Mouse (Mus musculus) erythroid progenitor cell, adult 5-6 weeks (primary cell): Measurements from ENCODE around the gene Map3k6. TPM values are rescaled to one million over a fixed set of nuclear protein-coding genes. Genes with fewer than 3 reads are reported as not detected.

ENCODE experiments used
- ATAC-seq: replicated peaks from 2 replicates; pipeline ENCODE4 v1.8.0; 2016; ENCODE audit warnings: moderate number of reproducible peaks, mild to moderate bottlenecking, moderate TSS enrichment, inconsistent platforms; ENCODE audit not compliant: poor library complexity, low FRiP score, severe bottlenecking
- total RNA-seq, 2 experiments: library from RNA; stranded (forward) in 1 of 2; stranded (reverse) in 1 of 2; fragments of 150-400 nt in 1 of 2; fragments of 186-747, 209-891 nt in 1 of 2; gene quantifications; 2 replicates each; pipeline versions ENCODE4 v1.2.3 to v1.2.4; 2015 to 2017; ENCODE audit warnings: low replicate concordance in 2 of 2

Gene Map3k6
- total RNA-seq (2015; ENCODE audit: low replicate concordance): 4.2 TPM in 1 of 2 replicates, not detected in the other
- total RNA-seq (2017; ENCODE audit: low replicate concordance): 8.1 TPM in 1 of 2 replicates, not detected in the other

GRCm38 (mm10) chr4:133240490-133240921, at the start of gene Map3k6:
Gene Map3k6 (plus strand): TSS chr4:133240818.
- ATAC-seq: peak; percentile 67

- ATAC-seq: no peak
These were observed 46.1 kb upstream of the Map3k6 start for GRCm38 (mm10) chr4:133194482-133194881.

- ATAC-seq: no peak
These were observed 45.6 kb upstream of the Map3k6 start for GRCm38 (mm10) chr4:133195014-133195413.

GRCm38 (mm10) chr4:133196136-133196535, 44.5 kb upstream of the Map3k6 start:
- no peak for ATAC-seq

DNA sequence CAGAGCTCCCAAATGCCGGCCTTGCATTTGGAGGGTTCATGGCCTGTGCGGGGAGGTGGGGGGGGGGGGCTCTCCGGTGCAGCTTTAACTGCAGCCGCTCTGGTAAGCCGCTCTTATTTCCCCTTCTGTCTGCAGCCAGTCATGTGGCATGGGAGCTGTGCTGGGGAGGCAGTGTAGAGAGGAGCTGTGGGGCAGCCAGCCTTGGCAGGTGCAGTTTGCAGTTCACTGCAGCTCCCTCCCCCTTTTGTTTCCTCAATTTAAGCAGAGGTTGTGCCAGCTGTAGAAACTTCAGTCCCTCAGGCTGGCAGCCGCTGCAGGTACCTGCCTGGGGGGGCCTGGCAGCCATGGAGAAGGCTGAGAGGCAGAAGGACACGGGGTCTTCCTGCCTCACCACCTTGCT, 43.8 kb upstream of the Map3k6 start:
- ATAC-seq: no peak

- no peak for ATAC-seq
These were observed 43.3 kb upstream of the Map3k6 start for GRCm38 (mm10) chr4:133197355-133197754.

DNA sequence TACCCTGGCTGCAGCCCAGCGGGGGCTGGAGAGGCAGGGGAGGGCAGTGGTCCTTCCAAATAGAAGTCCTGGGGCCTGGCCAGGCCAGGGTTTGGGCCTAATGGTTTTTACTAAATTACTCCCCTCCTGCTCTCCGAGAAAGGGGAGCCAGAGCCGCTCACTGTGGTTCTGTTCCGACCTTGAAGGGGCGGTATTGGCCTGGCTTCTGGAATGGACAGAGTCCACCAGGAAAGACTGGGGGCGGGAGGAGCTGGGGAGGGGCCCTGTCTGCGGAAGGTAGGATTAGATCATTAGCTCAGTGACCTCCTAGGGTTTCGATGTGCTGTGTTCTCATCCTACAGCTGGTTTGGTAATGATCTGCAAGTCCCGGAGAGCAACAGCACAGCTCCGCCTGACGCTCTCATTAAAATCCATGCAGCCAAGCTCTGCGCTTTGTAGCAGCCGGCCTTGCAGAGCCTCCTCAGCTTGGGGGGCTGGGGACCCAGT, 42.8 kb upstream of the Map3k6 start:
- no peak for ATAC-seq

- ATAC-seq: no peak
These were observed 42.1 kb upstream of the Map3k6 start for GRCm38 (mm10) chr4:133198337-133199180.

GRCm38 (mm10) chr4:133199743-133200142, 40.9 kb upstream of the Map3k6 start:
- no peak for ATAC-seq

DNA sequence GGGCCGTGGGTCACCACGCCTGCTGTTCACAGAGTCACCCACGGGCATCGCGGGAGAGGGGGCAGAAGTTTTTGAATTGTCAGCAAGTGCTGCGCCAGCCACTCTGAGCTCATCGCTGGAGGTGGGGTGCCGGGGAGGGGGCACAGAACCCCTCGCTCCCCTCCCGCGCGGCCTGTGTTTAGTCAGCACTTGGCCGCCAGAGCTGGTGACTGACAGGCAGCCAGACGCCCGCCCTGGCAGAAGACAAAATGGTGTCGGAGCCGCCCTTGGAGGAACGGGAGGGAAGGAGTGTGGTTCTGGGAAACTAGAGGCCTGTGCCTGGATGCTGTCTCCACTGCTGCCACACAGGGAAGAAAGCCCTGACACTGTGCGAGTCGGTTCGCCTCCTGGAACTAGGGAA, 40.3 kb upstream of the Map3k6 start:
- no peak for ATAC-seq

- ATAC-seq: peak; percentile 77; the same call in 1 of the 2 replicates
These were observed 39.4 kb upstream of the Map3k6 start for GRCm38 (mm10) chr4:133201006-133201771.

GRCm38 (mm10) chr4:133202254-133202653, 38.4 kb upstream of the Map3k6 start:
- no peak for ATAC-seq

DNA sequence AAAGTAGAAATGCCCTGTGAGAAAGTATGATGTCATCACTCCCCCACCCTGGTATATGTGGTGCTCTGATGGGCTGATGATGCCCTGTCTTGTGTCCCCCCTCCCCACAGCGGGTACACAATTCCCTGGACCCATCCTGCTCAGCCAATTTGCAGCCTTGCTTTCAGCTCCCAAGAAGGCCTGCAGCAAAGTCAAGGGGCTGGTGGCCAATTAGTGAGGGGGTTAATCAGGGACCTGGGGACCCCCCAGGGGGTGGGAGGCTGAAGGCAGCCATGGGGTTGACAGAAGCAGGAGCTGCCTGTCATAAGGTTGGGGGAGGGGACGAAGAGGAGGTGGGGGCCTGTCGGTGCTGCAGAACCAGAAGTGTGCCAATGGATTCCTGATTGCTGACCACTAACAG, 37.0 kb upstream of the Map3k6 start:
- ATAC-seq: no peak

DNA sequence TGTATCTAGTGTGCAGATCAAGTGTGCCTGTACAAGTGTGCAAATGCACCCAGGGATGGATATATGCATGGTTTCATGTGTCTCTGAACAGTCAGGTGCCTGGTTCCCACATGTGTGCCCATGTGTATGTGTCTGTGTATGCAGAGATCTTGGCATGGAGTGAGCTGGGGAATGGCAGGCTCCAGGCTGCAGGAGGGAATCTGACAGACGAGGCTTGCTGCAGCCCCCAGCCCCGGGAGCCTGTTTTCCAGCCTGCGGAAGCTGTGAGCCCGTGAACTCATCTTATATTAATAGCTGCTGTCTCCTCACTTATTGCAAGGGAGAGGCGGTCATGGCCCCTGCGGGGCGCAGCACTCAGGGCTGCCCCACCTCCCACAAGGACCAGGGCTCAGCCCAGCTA, 36.2 kb upstream of the Map3k6 start:
- ATAC-seq: no peak

- ATAC-seq: peak; percentile 68
These were observed 31.3 kb upstream of the Map3k6 start for GRCm38 (mm10) chr4:133209366-133209765.

DNA sequence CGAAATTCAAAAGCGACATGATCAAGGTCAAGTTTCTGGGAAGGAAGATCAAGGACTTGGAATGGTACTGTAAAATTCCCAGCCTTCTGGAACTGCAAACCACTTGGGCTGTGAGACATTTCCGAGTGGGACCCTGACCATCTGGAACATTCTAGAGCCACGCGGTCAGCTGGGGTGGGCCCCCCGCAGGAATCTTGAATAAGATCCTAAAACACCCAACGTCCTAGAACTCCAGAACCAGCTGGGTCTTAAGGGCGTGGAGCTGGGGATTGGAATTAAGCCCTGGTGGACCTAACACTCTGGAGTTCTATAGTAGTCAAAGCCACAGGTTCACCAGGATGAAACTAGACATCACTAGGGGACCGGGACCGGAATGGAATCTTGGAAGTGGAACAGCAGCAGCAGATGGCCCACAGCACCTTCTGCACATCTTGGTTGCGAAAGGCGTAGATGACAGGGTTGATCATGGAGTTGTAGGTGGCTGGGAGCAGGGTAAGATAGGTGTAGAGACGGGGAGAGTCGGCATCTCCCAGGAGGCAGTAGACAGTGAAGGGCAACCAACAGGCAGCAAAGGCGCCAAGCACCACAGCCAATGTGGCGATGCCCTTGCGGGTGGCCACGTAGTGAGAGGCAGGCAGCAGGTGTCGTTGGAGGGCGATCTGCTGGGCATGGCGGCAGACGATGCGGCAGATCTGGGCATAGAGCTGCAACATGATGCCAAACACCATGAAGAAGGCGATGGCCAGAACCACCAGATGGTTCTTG, 30.4 kb upstream of the Map3k6 start:
- ATAC-seq: no peak

DNA sequence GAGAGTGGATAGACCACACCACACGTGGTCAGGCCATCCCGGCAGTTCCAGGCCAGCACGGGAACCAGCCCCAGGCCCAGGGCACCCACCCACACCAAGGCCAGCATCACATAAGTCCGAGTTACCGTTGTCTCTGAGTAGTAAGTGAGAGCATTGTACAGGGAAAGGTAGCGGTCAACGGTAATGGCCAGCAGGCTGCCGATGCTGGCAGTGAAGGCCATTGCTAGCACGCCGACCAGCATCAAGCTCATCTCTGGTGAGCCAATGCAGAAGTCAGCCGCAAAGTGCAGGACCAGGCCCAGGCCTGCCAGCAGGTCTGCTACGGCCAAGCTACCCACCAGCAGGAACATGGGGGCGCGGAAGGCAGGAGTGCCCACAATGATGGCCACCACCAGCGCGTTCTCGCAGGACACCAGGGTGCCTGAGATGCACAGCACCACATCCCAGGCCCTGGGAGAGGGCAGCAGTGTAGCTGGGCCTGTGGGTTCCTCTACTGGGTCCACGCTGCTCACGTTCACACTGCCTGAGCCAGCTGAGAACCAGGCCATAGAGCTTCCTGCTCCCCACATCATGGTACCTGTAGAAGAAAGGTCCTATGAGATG, 29.7 kb upstream of the Map3k6 start:
- ATAC-seq: no peak

DNA sequence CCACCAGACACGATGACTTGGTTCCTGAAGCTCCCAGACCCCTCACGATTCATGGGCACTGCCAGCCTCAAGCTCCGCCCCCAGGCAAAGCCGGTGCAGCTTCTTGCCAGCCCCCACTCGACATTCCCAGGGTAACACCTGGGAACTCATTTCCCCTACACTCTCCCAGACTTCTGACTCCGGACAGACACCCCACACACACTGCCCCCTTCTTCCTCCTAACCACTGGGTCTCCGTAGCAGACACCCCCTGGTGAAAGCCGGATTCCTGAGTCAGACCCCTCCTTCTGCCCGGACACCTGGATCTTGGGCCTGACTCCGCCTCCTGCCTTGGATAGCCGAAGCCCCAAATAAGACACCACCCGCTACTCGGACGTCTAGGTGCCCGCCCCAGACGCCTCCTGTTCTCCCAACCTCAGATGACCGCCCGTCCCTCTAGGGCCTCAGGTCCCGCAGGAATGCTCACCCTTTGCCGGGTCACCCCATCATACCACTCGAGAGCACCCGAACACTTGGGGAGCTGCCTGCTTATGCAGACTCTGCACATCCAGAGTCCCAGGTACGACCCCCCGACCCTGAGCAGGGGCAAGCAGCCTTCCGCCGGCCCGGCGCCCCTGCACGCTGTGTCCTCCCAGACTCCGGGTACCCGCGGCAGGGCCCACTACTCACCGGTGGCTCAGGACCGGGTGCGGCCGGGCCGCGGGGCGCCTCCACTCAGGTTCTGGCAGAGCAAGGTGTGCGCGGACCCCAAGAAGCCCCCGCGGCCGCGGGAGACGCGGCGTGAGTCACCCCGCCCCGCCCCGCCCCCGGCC, 28.7 kb upstream of the Map3k6 start, which contains the start of the genes Cd164l2 and Gpr3:
Gene Cd164l2 (plus strand): TSS at position 381 of the 811 bp plus-strand sequence.
Gene Gpr3 (minus strand): TSS at position 786 of the 811 bp plus-strand sequence.
- ATAC-seq: no peak
